In the genomic region with DNA sequence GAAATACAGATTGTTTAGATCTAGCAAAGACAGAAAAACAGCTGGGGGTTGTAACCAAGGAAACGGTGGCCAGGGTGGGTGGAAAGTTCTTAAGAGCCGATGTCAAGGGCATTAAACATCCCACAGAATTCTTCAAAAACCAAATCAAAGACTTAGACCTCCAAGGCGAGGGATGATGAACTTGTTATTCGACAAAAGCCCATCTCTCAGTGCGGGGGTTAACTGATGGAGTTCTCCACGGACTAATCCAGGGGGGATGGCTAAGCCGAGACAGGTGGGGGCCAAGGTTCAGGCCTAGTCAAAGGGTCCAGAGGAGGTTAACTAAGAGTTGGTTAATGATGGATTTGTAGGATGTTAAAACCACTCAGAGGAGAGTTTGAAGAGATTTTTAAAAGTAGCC, we compare ENCODE assay signal across 9 mouse cellular contexts. TPM values are rescaled to one million over a fixed set of nuclear protein-coding genes. Genes with fewer than 3 reads are reported as not detected.
A peak's percentile ranks its signal among the peaks of the same experiment; 100 is the strongest.
DNase-seq lines count a peak whose midpoint lies in the region; ATAC-seq and TF ChIP-seq lines count a peak whose summit lies in the region.
"Had no signal": no experiment of that assay in that cellular context is flagged by ENCODE, and none has a peak within 500 bp of the region (broad histone marks: within the 10 kb centered on the region; RNA-seq: fewer than 3 reads in every experiment).

No protein-coding gene starts in this region.

- peak overlapping the region; percentile 59 for H3K4me2 ChIP-seq in liver, embryonic 11.5 days
- peak overlapping the region; percentile 58 for H3K4me2 ChIP-seq in embryonic facial prominence, embryonic 15.5 days (replicated peaks)
- H3K4me2 ChIP-seq in intestine, embryonic 15.5 days (replicated peaks) = peak overlapping the region; percentile 47
- peak overlapping the region; percentile 53 for H3K4me2 ChIP-seq in neural tube, embryonic 12.5 days (replicated peaks)

- TF ChIP-seq CTCF in thymus, adult 2 months (IDR thresholded peaks at IDR 0.05; ENCODE audit: borderline replicate concordance, control insufficient read depth, extremely low read depth, insufficient read depth, low read length, poor library complexity) = no peak

- H3K27me3 ChIP-seq in liver, embryonic 11.5 days (replicated peaks; ENCODE audit: control insufficient read depth, insufficient read depth, low read length) = no peaks in the 10 kb centered on the region
- H3K27me3 ChIP-seq in embryonic facial prominence, embryonic 15.5 days = no peaks in the 10 kb centered on the region
- H3K27me3 ChIP-seq in intestine, embryonic 15.5 days (replicated peaks) = no peaks in the 10 kb centered on the region
- no peaks in the 10 kb centered on the region for H3K27me3 ChIP-seq in neural tube, embryonic 12.5 days (replicated peaks)
- no peaks in the 10 kb centered on the region for H3K27me3 ChIP-seq in thymus, adult 2 months (ENCODE audit: control insufficient read depth, insufficient read depth, low read length)

- WGBS in liver, embryonic 11.5 days = 55% methylated on average over 7 of the region's 7 CpGs
- 14% methylated on average over 7 of the region's 7 CpGs for WGBS in embryonic facial prominence, embryonic 15.5 days
- WGBS in intestine, embryonic 15.5 days = 21% methylated on average over 7 of the region's 7 CpGs
- WGBS in neural tube, embryonic 12.5 days = 19% methylated on average over 7 of the region's 7 CpGs
- WGBS in thymus, adult 2 months = 46% methylated on average over 7 of the region's 7 CpGs

- peak overlapping the region; percentile 34 for H3K4me3 ChIP-seq in liver, embryonic 11.5 days (ENCODE audit: low read depth, low read length)
- peak overlapping the region; percentile 20; the same call in 1 of the 2 replicates for H3K4me3 ChIP-seq in embryonic facial prominence, embryonic 15.5 days (replicated peaks)
- H3K4me3 ChIP-seq in intestine, embryonic 15.5 days (replicated peaks) = no peak overlapping the region
- no peak overlapping the region for H3K4me3 ChIP-seq in neural tube, embryonic 12.5 days
- no peak overlapping the region for H3K4me3 ChIP-seq in thymus, adult 2 months (ENCODE audit: control insufficient read depth, insufficient read depth, low read length)

- peaks cover 8% of the 10 kb centered on the region for H3K4me1 ChIP-seq in liver, embryonic 11.5 days (replicated peaks; ENCODE audit: control insufficient read depth, insufficient read depth, low read length)
- H3K4me1 ChIP-seq in embryonic facial prominence, embryonic 15.5 days = peaks cover 28% of the 10 kb centered on the region
- peaks cover 20% of the 10 kb centered on the region; the same call in 1 of the 2 replicates for H3K4me1 ChIP-seq in intestine, embryonic 15.5 days (replicated peaks)
- peaks cover 17% of the 10 kb centered on the region for H3K4me1 ChIP-seq in neural tube, embryonic 12.5 days
- peaks cover 20% of the 10 kb centered on the region for H3K4me1 ChIP-seq in thymus, adult 2 months (replicated peaks; ENCODE audit: control insufficient read depth, insufficient read depth, low read length)

- no peak for ATAC-seq in liver, embryonic 11.5 days (replicated peaks; ENCODE audit: low FRiP score)
- no peak for ATAC-seq in embryonic facial prominence, embryonic 15.5 days (ENCODE audit: insufficient number of reproducible peaks, low FRiP score, low TSS enrichment, low read depth)
- no peak for ATAC-seq in intestine, embryonic 15.5 days
- ATAC-seq in neural tube, embryonic 12.5 days (ENCODE audit: low FRiP score, low read depth) = no peak
- ATAC-seq in megakaryocyte-erythroid progenitor cell, adult 5-6 weeks (replicated peaks; ENCODE audit: low FRiP score, low TSS enrichment, poor library complexity, severe bottlenecking) = no peak

- H3K9me3 ChIP-seq in liver, embryonic 11.5 days (ENCODE audit: control insufficient read depth, low read length) = no peaks in the 10 kb centered on the region
- H3K9me3 ChIP-seq in embryonic facial prominence, embryonic 15.5 days (replicated peaks) = no peaks in the 10 kb centered on the region
- no peaks in the 10 kb centered on the region for H3K9me3 ChIP-seq in intestine, embryonic 15.5 days
- H3K9me3 ChIP-seq in neural tube, embryonic 12.5 days = no peaks in the 10 kb centered on the region

- no peak overlapping the region for H3K27ac ChIP-seq in liver, embryonic 11.5 days (ENCODE audit: low read depth, low read length)
- H3K27ac ChIP-seq in embryonic facial prominence, embryonic 15.5 days (replicated peaks) = peak overlapping the region; percentile 65; the same call in 1 of the 2 replicates
- no peak overlapping the region for H3K27ac ChIP-seq in intestine, embryonic 15.5 days
- no peak overlapping the region for H3K27ac ChIP-seq in neural tube, embryonic 12.5 days
- no peak overlapping the region for H3K27ac ChIP-seq in thymus, adult 2 months (ENCODE audit: control insufficient read depth, insufficient read depth, low read length)

- no peak overlapping the region; the same call in 1 of the 2 replicates for H3K9ac ChIP-seq in liver, embryonic 11.5 days (ENCODE audit: low read depth, low read length)
- no peak overlapping the region for H3K9ac ChIP-seq in embryonic facial prominence, embryonic 15.5 days
- H3K9ac ChIP-seq in intestine, embryonic 15.5 days = no peak overlapping the region
- H3K9ac ChIP-seq in neural tube, embryonic 12.5 days = no peak overlapping the region

- no peak for TF ChIP-seq POLR2A in thymus, adult 2 months (IDR thresholded peaks at IDR 0.05; ENCODE audit: control insufficient read depth, extremely low read depth, insufficient read depth, low read length, poor library complexity)

- no peak for DNase-seq in liver, embryonic 11.5 days (ENCODE audit: low spot score)
- DNase-seq in liver = no peak
- no peak for DNase-seq in thymus, adult 2 months
- no peak for DNase-seq in layer of hippocampus, postnatal 10 days (ENCODE audit: low spot score in 2 of 2)
- DNase-seq: gastrocnemius, postnatal 14 days had no signal

- H3K36me3 ChIP-seq in liver, embryonic 11.5 days (ENCODE audit: control insufficient read depth, insufficient read depth, low read length) = no peaks in the 10 kb centered on the region
- no peaks in the 10 kb centered on the region for H3K36me3 ChIP-seq in embryonic facial prominence, embryonic 15.5 days
- H3K36me3 ChIP-seq in intestine, embryonic 15.5 days = no peaks in the 10 kb centered on the region
- no peaks in the 10 kb centered on the region for H3K36me3 ChIP-seq in neural tube, embryonic 12.5 days
- no peaks in the 10 kb centered on the region for H3K36me3 ChIP-seq in thymus, adult 2 months (ENCODE audit: control insufficient read depth, insufficient read depth, low read length)

RNA-seq across cellular contexts. Expression of gene Zfp692, which starts 3.3 kb away (rescaled TPM):
- 18.3 and 19.2 TPM in 2 replicates for polyA plus RNA-seq in liver, embryonic 11.5 days (2014; fragmentation: Nextera tagmentation; extraction: Ambion mirVana)
- 33.1 and 37.1 TPM in 2 replicates for polyA plus RNA-seq in embryonic facial prominence, embryonic 15.5 days (2015; fragmentation: Nextera tagmentation; extraction: Ambion mirVana)
- 22.1 and 23.6 TPM in 2 replicates for polyA plus RNA-seq in intestine, embryonic 15.5 days (2015; fragmentation: Nextera tagmentation; extraction: Ambion mirVana)
- 27.4 and 30.8 TPM in 2 replicates for polyA plus RNA-seq in neural tube, embryonic 12.5 days (2016; fragmentation: Nextera tagmentation; extraction: Ambion mirVana)
- polyA plus RNA-seq in thymus, adult 2 months (2012; rRNA removed) = 42.1 and 49.7 TPM in 2 replicates
- total RNA-seq in layer of hippocampus, postnatal 10 days (2021) = 10 to 100 TPM; 17.7 to 23.5 TPM
- 34.0 and 66.1 TPM in 2 replicates for total RNA-seq in megakaryocyte-erythroid progenitor cell, adult 5-6 weeks (2014; fragmentation: Nextera tagmentation)
- total RNA-seq in megakaryocyte-erythroid progenitor cell, adult 5-6 weeks (2017) = 25.0 and 26.7 TPM in 2 replicates

RNA-seq across cellular contexts. Expression of gene Zfp672, which starts 26.5 kb away (rescaled TPM):
- 50.6 and 50.7 TPM in 2 replicates for polyA plus RNA-seq in liver, embryonic 11.5 days (2014; fragmentation: Nextera tagmentation; extraction: Ambion mirVana)
- polyA plus RNA-seq in embryonic facial prominence, embryonic 15.5 days (2015; fragmentation: Nextera tagmentation; extraction: Ambion mirVana) = 39.6 and 41.0 TPM in 2 replicates
- polyA plus RNA-seq in intestine, embryonic 15.5 days (2015; fragmentation: Nextera tagmentation; extraction: Ambion mirVana) = 37.0 and 42.7 TPM in 2 replicates
- 32.0 and 32.2 TPM in 2 replicates for polyA plus RNA-seq in neural tube, embryonic 12.5 days (2016; fragmentation: Nextera tagmentation; extraction: Ambion mirVana)
- 54.1 and 54.5 TPM in 2 replicates for polyA plus RNA-seq in thymus, adult 2 months (2012; rRNA removed)
- total RNA-seq in layer of hippocampus, postnatal 10 days (2021) = 10 to 100 TPM; 43.0 to 51.1 TPM
- 60.9 and 65.9 TPM in 2 replicates for total RNA-seq in megakaryocyte-erythroid progenitor cell, adult 5-6 weeks (2014; fragmentation: Nextera tagmentation)
- 28.5 and 30.9 TPM in 2 replicates for total RNA-seq in megakaryocyte-erythroid progenitor cell, adult 5-6 weeks (2017)

RNA-seq across cellular contexts. Expression of gene Sh3bp5l, which starts 26.9 kb away (rescaled TPM):
- polyA plus RNA-seq in liver, embryonic 11.5 days (2014; fragmentation: Nextera tagmentation; extraction: Ambion mirVana) = 20.5 and 25.3 TPM in 2 replicates
- 34.0 and 38.7 TPM in 2 replicates for polyA plus RNA-seq in embryonic facial prominence, embryonic 15.5 days (2015; fragmentation: Nextera tagmentation; extraction: Ambion mirVana)
- 28.5 and 28.6 TPM in 2 replicates for polyA plus RNA-seq in intestine, embryonic 15.5 days (2015; fragmentation: Nextera tagmentation; extraction: Ambion mirVana)
- 51.5 and 52.8 TPM in 2 replicates for polyA plus RNA-seq in neural tube, embryonic 12.5 days (2016; fragmentation: Nextera tagmentation; extraction: Ambion mirVana)
- 41.3 and 43.3 TPM in 2 replicates for polyA plus RNA-seq in thymus, adult 2 months (2012; rRNA removed)
- total RNA-seq in layer of hippocampus, postnatal 10 days (2021) = 10 to 100 TPM; 59.5 to 64.3 TPM
- 12.8 and 13.8 TPM in 2 replicates for total RNA-seq in megakaryocyte-erythroid progenitor cell, adult 5-6 weeks (2014; fragmentation: Nextera tagmentation)
- total RNA-seq in megakaryocyte-erythroid progenitor cell, adult 5-6 weeks (2017) = 10.4 and 20.9 TPM in 2 replicates

RNA-seq across cellular contexts. Expression of gene 4930438A08Rik, which starts 29.0 kb away (rescaled TPM):
- 0.30 and 0.44 TPM in 2 replicates for polyA plus RNA-seq in liver, embryonic 11.5 days (2014; fragmentation: Nextera tagmentation; extraction: Ambion mirVana)
- polyA plus RNA-seq in embryonic facial prominence, embryonic 15.5 days (2015; fragmentation: Nextera tagmentation; extraction: Ambion mirVana) = 2.0 and 2.4 TPM in 2 replicates
- not detected in 2 replicates for polyA plus RNA-seq in intestine, embryonic 15.5 days (2015; fragmentation: Nextera tagmentation; extraction: Ambion mirVana)
- 0.15 TPM in 1 of 2 replicates, not detected in the other for polyA plus RNA-seq in neural tube, embryonic 12.5 days (2016; fragmentation: Nextera tagmentation; extraction: Ambion mirVana)
- polyA plus RNA-seq in thymus, adult 2 months (2012; rRNA removed) = 0.07 and 0.29 TPM in 2 replicates
- not detected for total RNA-seq in layer of hippocampus, postnatal 10 days (2021)
- 2.3 TPM in 1 of 2 replicates, not detected in the other for total RNA-seq in megakaryocyte-erythroid progenitor cell, adult 5-6 weeks (2014; fragmentation: Nextera tagmentation)
- 0.19 TPM in 1 of 2 replicates, not detected in the other for total RNA-seq in megakaryocyte-erythroid progenitor cell, adult 5-6 weeks (2017)
- total RNA-seq: gastrocnemius, postnatal 14 days had no signal

Comparison
In these comparisons a context has a peak if more than half of its experiments do, and no peak if none do; other contexts are left out.
1. H3K4me3 ChIP-seq: peak in liver, embryonic 11.5 days (single experiment) and embryonic facial prominence, embryonic 15.5 days (single experiment); none in intestine, embryonic 15.5 days (single experiment), neural tube, embryonic 12.5 days (single experiment) and thymus, adult 2 months (single experiment).
2. Peak in every context shown above with its lines, with median percentiles within 50 percentile points of each other: H3K4me2 ChIP-seq.